Mouse (Mus musculus) common myeloid progenitor, adult 5-6 weeks (primary cell): Measurements from ENCODE around the gene Olfr211. TPM values are rescaled to one million over a fixed set of nuclear protein-coding genes. Genes with fewer than 3 reads are reported as not detected.
A peak's percentile ranks its signal among the peaks of the same experiment; 100 is the strongest.

Experiments used
- ATAC-seq: replicated peaks from 2 replicates; pipeline ENCODE4 v1.8.0; 2016; ENCODE audit warnings: low read depth, mild to moderate bottlenecking, moderate TSS enrichment, inconsistent platforms; ENCODE audit not compliant: poor library complexity, severe bottlenecking
- total RNA-seq: library from RNA; stranded (forward); fragments of 200-1000, 187-1606 nt; gene quantifications from 2 replicates; pipeline ENCODE4 v1.2.3, GENCODE M21; 2017

Olfr211 gene
- total RNA-seq, result not detected in 2 replicates

DNA sequence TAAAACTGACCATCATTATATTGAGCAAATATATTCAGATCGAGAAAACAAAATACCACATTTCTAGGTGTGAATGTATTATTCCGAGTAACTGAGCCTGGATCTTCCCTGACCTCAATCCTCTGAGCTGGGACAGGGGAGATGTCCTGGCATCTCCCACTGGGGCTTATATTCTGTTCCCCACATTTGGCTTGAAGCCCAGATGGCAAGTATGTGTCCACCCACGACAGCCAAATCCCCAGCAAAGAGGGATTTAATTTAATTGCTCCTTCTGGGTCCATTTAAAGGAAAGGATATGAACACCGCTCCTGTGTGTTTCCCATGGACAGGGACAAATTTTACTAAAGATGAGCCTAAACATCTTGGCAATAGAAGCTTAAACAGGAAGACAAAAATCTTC is at the start of gene Olfr211:
Olfr211 (plus strand) TSS at position 301 of the 400 bp plus-strand sequence.
- no peak for ATAC-seq

DNA sequence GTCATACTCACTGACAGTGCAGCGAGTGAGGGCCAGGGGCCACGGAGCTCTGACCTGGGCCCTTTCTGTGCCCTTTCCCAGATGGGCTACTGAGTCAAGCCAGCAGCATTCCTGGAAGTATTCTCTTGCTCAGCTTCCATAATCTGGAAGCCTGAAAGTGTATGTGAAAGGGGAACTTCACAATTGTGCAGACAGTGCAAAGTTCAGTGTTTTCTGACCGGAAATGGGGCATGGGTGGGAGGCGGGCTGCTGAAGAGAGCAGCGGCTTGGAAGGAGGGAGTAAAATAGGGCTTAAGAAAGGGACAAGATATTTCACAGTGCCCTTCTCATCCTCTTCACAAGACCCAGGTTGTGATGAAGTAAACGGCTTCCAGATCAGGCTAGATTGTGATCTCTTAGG is 49.4 kb upstream of the Olfr211 start:
- ATAC-seq, result no peak

DNA sequence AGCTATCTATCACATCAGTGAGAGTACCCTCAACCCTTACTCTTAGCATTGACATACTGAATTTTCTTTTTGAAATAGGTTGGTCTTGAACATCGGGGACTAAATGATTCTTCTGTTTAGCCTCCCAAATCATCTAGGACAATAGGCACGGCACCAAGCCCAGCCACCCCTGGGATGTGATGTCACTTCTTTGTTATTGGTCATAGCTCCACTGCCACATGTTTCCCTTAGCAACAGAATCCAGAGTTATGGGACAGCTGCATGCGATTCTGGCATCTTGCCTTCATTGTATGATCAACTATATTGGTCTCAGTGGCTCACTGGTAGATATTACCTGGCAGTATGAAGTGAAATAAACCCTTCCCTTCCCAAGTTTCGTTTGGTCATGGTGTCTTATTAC is 48.4 kb upstream of the Olfr211 start:
- no peak for ATAC-seq

DNA sequence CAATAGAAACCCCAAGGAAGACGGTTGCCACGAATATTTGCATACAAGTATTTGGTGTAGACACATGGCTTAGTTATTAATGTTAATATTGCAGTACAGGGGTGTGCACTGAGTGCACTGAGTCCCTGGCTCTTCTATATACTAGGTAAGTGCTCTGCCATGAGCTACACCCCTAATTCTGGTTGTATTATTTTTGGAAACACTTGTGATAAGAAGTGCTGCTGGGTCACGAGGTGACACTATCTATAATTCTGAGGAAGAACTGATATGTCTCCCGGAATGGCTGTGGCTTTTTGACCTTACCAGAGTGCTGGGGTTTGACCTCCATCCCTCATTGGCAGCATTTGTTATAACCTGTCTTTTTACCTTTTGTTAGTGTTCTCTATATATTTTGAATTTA is 48.0 kb upstream of the Olfr211 start:
- ATAC-seq, result no peak

DNA sequence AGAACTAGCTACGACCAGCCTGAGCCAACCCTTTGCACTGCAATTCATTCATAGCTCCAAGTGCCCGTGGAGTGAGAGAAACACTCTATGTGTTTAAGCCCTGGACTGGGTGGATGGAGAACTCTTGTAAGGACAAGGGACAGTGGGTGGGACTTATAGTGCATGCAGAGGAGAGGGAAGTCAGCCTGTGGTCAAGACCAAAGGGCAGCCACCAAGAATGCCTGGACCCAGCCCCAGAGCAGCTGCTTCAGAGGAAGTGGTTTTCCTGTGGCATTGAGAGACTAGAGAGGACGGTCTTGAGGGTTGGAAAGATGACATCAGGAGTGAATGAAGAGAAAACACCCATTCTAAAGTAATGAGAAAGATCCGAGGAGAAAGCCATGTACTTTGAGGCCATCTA is 33.1 kb upstream of the Olfr211 start:
- ATAC-seq, result peak; percentile 81

DNA sequence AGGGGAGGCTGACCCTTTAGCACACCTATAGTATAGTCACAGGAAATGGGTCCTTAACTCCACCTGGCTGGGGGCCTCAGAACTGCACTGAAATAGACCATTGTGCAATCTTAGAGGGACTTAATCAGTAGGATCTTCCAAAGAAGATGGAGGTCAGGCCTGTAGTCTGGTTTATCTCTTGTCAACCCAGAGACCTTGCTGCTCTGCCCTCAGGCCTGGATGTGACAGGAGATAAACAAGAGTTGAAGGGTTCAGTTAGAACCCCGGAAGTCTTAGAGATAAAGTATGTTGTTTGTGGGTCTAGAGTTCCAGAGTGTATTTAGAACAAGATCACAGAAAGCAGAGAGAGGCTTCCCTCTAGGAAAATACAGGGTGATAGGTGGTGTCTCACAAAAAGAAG is 32.4 kb upstream of the Olfr211 start:
- no peak for ATAC-seq

DNA sequence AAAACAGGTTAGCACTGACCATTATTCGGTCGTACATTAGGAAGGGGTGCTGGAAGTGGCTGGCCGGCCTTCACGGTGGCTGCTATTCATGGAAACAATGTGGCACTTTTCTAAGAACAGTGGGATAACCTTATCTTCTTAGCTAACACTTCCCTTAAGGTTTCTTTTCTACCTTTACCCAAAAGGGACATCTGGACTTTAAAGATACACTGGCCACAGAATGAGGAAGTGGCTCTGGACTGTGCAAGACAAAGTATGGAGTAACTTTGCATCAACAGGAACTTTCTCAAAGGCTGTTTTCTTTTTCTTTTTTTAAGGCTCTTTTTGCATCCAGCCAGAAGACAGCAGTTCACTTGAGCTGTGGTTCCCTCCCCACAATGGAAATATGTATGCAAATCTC is 30.2 kb upstream of the Olfr211 start:
- peak; percentile 24 for ATAC-seq

DNA sequence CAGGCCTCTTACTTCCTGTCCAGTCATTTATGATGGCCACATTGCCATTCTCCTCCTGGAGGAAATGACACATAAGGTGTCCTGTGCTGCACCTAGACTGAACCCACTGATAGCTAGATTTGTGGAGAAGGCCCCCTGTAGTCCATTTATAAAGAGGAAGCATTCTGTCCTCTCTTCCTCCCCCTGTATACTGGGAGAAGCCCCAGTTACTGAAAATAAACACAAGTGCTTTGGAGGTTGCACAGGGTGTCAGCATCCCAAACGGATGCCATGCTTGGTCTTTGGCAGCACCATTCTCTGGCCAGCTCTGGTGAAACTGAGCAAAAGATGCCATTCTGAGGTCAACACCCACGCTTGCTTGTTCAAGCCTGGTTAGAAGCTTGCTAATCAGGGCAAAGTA is 29.7 kb upstream of the Olfr211 start:
- no peak; the same call in 1 of the 2 replicates for ATAC-seq

DNA sequence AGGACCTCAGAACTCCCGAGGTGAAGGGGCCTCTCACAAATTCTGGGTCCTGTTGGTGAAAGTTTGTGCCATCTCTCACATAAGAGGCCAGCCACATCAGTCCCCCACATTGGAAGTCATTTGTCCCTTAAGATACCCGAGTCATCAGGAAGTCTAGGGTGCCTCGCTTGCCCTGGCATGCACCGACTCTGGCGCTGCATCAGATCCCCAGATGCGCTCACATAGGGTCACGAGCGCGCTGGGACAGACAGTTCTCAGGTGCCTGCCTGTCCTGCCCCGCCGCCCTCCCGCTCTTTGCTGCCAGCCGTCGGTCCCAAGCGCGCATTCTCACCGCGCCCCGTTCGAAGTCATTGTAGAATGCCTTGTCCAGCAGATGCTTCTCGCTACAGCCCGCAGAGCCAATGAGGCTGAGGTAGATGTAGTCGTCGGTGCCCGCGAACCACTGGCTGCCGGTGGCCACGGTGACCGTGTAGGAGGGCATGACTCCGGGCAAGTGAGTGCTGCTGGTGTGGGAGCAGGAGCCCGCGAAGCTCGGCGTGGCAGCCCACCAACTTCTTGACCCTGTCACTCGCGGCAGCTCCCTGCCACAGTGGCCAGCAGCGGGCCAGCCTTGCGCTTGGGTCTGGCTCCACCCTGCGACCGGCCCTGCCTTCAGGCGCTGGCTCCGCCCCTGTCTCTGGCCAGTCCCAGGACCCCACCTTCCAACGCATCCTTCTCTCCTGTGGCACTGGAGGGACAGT is 28.2 kb upstream of the Olfr211 start, which contains the start of gene Alox5:
Alox5 (minus strand) TSS at position 635 of the 740 bp plus-strand sequence.
- ATAC-seq, result peak; percentile 40

DNA sequence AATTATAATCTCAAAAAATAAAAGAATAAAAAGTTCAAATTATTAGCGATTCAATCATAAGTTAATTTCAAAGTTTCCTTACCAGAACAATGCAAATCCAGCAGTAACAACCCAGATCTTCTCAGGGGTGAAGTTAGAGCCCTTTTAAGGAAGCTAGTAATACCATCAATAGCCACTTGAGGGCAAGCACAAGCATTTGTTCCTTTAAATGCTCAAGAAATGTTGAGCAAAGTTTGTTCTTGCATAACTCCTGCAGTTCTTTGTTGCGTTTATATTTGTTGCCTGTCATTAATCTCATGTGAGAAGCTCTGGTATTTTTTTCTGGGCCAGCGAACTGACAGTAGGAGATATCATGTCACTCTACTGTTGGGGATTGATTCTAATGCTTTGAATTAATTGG is 20.8 kb upstream of the Olfr211 start:
- ATAC-seq, result peak; percentile 89

DNA sequence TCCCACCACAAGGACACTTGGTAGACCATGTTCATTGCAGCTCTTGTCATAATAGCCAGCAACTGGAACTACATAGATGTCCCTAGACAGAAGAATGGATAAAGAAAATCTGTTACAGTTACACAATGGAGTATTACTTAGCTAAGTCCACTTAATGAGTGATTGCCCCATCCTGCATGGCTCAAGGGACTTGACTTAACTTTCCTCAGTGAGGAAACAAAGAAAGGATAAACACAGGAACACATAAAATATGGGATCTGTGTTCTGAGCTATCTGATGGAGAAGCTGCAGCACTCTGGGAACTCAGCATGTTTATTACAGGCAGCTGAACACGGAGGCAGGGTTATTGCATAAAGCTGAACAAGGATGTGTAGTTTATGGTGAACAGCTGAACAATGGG is 3.8 kb upstream of the Olfr211 start:
- no peak for ATAC-seq

DNA sequence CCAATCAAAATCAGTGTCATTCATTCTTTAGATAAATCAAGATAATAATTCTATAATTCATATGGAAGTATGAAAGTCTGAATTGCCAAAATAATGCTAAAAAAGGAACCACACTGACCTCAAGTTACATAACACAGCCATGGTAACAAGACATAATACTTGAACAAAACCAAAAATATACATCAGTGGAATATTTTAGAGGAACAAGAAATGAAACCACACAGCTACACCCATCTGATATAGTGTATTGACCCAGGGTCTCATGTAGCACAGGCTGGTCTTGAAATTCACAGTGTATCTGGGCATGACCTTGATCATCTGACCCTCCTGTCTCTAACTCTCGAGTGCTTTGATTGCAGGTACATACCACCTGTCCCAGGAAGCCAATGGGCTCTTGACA is 2.1 kb upstream of the Olfr211 start:
- ATAC-seq, result peak; percentile 93

DNA sequence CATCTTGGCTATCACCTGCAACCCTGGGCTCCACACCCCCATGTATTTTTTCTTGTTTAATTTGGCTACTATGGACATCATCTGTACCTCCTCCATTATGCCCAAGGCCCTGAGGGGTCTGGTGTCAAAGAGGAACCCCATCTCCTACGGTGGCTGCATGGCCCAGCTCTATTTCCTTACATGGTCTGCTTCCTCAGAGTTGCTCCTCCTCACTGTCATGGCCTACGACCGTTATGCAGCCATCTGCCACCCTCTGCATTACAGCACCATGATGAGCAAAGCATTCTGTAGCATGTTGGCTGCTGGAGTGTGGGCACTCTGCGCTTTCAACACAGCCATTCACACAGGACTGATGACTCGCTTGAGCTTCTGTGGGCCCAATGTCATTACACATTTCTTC is 4.9 kb downstream of the Olfr211 start:
- ATAC-seq, result no peak

DNA sequence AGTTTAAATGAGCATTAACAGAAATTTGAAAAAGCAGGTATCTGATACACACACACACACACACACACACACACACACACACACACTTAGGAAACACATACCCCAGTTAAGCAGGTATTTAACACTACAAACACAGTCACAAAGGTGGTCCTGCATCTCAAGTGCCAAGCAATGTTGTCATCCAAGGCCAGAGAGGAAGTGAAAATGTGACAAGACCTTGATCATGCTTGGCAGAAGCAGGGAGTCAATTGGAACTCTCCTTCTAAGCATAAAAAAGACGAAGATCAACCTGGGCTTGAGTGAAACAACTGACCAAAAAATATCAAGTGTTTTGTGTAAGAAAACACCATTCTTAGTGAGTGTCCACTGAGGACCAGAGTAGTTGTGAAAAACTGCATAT is 7.1 kb downstream of the Olfr211 start:
- no peak for ATAC-seq

DNA sequence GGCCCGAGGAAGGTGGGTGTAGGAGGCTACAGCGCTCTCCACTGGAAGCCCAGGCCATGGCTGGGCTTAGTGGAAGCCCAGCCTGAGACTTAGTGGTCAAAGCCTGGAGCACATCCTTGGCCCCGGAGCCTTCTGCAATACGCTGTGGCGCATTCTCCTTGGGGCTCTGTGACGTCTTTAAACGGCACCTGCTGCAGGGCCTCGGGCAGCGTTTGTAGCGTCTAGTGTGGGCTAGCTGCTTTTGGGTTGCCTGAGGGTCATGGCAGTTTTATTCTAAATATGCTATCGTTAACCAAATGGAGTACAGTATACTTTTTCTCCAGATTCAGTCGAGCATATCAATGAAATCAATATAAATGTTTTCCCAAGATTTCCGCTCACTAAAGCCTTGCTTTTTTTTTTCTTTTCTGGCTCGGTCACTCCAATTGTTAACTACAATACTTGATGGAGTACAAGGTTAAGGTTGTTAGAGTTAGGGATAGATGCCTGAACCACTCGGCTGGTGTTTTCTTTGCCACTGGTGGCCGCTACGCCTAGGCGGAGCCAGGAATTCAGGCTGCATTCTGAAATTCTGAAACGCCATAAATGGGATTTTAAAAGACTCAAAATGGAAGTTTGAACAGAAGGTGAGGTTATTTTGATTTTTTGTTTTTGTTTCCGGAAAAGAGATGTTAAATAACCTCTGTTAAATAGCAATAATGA is 17.6 kb downstream of the Olfr211 start, which contains the start of gene Olfr212:
Olfr212 (plus strand) TSS at position 215 of the 702 bp plus-strand sequence.
- peak; percentile 47; the same call in 1 of the 2 replicates for ATAC-seq

DNA sequence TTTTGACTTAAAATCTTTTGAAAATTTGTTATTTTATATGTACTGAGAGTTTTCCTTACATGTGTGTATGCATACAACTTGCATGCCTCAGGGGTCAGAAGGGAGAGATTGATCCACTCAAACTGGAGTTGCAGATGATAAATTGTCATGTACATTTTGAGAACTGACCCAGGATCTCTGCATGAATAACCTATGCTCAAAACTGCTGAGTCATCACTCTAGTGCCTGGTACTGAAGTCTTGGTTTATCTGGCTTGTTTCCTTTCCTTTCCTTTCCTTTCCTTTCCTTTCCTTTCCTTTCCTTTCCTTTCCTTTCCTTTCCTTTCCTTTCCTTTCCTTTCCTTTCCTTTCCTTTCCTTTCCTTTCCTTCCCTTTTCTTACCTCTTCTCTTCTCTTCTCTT is 25.9 kb downstream of the Olfr211 start:
- no peak for ATAC-seq

DNA sequence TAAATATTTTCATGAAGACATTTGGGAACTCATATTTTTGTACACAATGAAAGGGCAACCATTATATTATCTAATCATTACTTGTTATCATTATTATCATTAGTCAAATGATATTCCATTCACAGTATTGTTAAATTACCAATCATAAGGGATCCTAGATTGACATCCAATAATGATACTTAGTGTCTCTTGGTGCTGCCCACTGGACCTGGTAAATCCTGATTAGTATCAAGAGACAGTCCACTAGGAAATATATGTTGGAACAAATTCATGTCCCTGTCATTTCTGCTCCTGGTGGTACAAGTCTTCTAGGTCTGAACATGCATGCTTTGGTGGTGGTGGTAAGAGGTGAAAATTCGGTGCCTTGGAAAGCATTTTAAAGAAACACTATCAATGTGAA is 49.3 kb downstream of the Olfr211 start, which contains the start of gene Olfr213:
Olfr213 (plus strand) TSS at position 301 of the 400 bp plus-strand sequence.
- ATAC-seq, result no peak

DNA sequence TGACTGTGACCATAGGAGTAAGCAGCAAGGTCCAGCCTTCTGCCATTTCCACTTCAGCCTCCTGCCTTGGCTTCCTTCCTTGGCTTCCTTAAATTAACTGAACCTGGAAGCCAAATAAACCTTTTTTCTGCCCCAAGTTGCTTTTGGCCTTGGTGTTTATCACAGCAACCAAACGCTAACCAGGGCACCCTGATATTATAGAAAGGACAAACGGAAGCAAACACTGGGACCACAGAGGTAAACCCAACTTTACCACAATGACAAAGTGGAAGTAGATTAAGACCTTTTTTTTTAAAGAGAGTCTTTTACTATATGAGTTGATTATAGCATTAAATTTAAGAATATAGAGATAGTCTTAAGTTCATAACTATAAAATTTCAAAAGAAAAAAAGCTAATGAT is 53.6 kb downstream of the Olfr211 start:
- peak; percentile 63 for ATAC-seq
